Mouse (Mus musculus) ES-E14 (cell line): ENCODE data around the gene Padi2.

Experiments used
- CHD2 ChIP-seq: IDR thresholded peaks from 2 replicates; pipeline ENCODE4 v1.6.1; 2014; ENCODE audit warnings: mild to moderate bottlenecking, low read depth, low read length, inconsistent platforms
- HCFC1 ChIP-seq: IDR thresholded peaks from 2 replicates; pipeline ENCODE4 v1.6.1; 2012; ENCODE audit warnings: low read length, inconsistent platforms, borderline replicate concordance; ENCODE audit not compliant: insufficient read depth
- MAFK ChIP-seq: IDR thresholded peaks from 2 replicates; pipeline ENCODE4 v1.6.1; 2014; ENCODE audit warnings: mild to moderate bottlenecking, low read depth, low read length, inconsistent platforms; ENCODE audit not compliant: insufficient read depth
- ZC3H11A ChIP-seq: IDR thresholded peaks from 2 replicates; pipeline ENCODE4 v1.6.1; 2012; ENCODE audit warnings: low read depth, mild to moderate bottlenecking, inconsistent platforms, low read length, borderline replicate concordance
- ZNF384 ChIP-seq: IDR thresholded peaks from 2 replicates; pipeline ENCODE4 v1.6.1; 2012; ENCODE audit warnings: low read depth, low read length, inconsistent platforms

DNA sequence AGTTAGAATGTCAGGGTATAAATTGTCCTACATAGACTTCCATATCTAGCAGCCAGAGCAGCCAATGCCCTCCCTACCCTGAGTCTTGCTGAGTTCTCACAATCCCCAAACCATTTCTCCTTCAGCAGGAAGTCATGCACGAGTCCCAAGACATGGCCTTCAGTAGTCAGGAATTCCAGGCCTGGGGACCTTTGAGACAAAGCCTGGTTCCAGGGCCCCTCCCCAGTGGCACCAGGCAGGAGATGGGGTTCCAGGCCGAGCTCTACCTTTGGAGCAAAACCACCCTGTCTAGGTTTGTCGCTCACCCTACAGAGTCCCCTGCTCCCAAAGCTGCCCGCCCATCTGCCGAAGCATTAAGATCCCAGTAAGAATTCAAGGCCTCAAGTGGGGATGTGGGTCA, 10.2 kb downstream of the Padi2 start:
- TF ChIP-seq MAFK, result no peak
- TF ChIP-seq ZC3H11A, result no peak
- no peak for TF ChIP-seq ZNF384
- TF ChIP-seq CHD2, result no peak
- no peak for TF ChIP-seq HCFC1
